Mouse (Mus musculus): ENCODE results near the gene Gm20388. TPM values are rescaled to one million over a fixed set of nuclear protein-coding genes. Genes with fewer than 3 reads are reported as not detected.
A peak's percentile ranks its signal among the peaks of the same experiment; 100 is the strongest.

Gene Gm20388
- total and polyA plus RNA-seq, 2 experiments from 2014 or later, result 51.3 TPM; not detected in 1

- no peaks in the 10 kb centered on the region for H3K27me3 ChIP-seq (ENCODE audit: insufficient read depth, low read length)
- H3K4me2 ChIP-seq (ENCODE audit: low read depth), result no peak overlapping the region
- H3K4me3 ChIP-seq (ENCODE audit: low read depth, low read length), result no peak overlapping the region
- H3K9me3 ChIP-seq (ENCODE audit: low read length), result no peaks in the 10 kb centered on the region
- H3K9ac ChIP-seq, result no peak overlapping the region
- TF ChIP-seq CTCF (IDR thresholded peaks at IDR 0.05; ENCODE audit: low read depth), result no peak
- peaks cover under 1% of the 10 kb centered on the region; the same call in 1 of the 2 replicates for H3K4me1 ChIP-seq (ENCODE audit: insufficient read depth)
- H3K36me3 ChIP-seq (ENCODE audit: insufficient read depth), result peaks cover 45% of the 10 kb centered on the region
- no peak overlapping the region for H3K27ac ChIP-seq (ENCODE audit: low read depth, low read length)
- WGBS, result 86% methylated on average over 6 of the region's 6 CpGs
- DNase-seq, result no peak
- ATAC-seq, result no peak
Measured at GRCm38 (mm10) chr8:122469407-122469806, 2558.8 kb downstream of the Gm20388 start.

GRCm38 (mm10) chr8:122469965-122470364, 2559.3 kb downstream of the Gm20388 start:
- TF ChIP-seq CTCF (IDR thresholded peaks at IDR 0.05; ENCODE audit: low read depth), result no peak
- H3K9me3 ChIP-seq (ENCODE audit: low read length), result no peaks in the 10 kb centered on the region
- peaks cover 6% of the 10 kb centered on the region; the same call in 1 of the 2 replicates for H3K4me1 ChIP-seq (ENCODE audit: insufficient read depth)
- no peak overlapping the region for H3K4me3 ChIP-seq (ENCODE audit: low read depth, low read length)
- H3K9ac ChIP-seq, result no peak overlapping the region
- no peaks in the 10 kb centered on the region for H3K27me3 ChIP-seq (ENCODE audit: insufficient read depth, low read length)
- no peak for DNase-seq
- H3K4me2 ChIP-seq (ENCODE audit: low read depth), result no peak overlapping the region
- WGBS, result 87% methylated on average over 10 of the region's 10 CpGs
- peaks cover 45% of the 10 kb centered on the region for H3K36me3 ChIP-seq (ENCODE audit: insufficient read depth)
- H3K27ac ChIP-seq (ENCODE audit: low read depth, low read length), result no peak overlapping the region
- no peak for ATAC-seq

- Histone ChIP-seq H3K4me3 (ENCODE audit: low read depth, low read length) (no peak overlapping the region), H3K36me3 (ENCODE audit: insufficient read depth) (peaks cover 45% of the 10 kb centered on the region), H3K27ac (ENCODE audit: low read depth, low read length) (no peak overlapping the region), H3K4me2 (ENCODE audit: low read depth) (no peak overlapping the region), H3K9me3 (ENCODE audit: low read length) (no peaks in the 10 kb centered on the region), H3K4me1 (ENCODE audit: insufficient read depth) (peaks cover 8% of the 10 kb centered on the region; the same call in 1 of the 2 replicates), H3K9ac (no peak overlapping the region), H3K27me3 (ENCODE audit: insufficient read depth, low read length) (no peaks in the 10 kb centered on the region)
- TF ChIP-seq CTCF (IDR thresholded peaks at IDR 0.05; ENCODE audit: low read depth), result no peak
- 81% methylated on average over 5 of the region's 5 CpGs for WGBS
- DNase-seq (no peak), ATAC-seq (no peak)
Measured at GRCm38 (mm10) chr8:122470691-122471090, 2560.1 kb downstream of the Gm20388 start.

- no peak for ATAC-seq
Measured at GRCm38 (mm10) chr8:122473911-122474421, 2563.3 kb downstream of the Gm20388 start.

GRCm38 (mm10) chr8:122474951-122475560, 2564.4 kb downstream of the Gm20388 start:
- DNase-seq, result no peak
- H3K4me3 ChIP-seq (ENCODE audit: low read depth, low read length), result peak overlapping the region; percentile 93

More at GRCm38 (mm10) chr8:122473911-122474421, 2563.3 kb downstream of the Gm20388 start:
- 84% methylated on average over 8 of the region's 8 CpGs for WGBS
- no peak for DNase-seq
- Histone ChIP-seq H3K9ac (no peak overlapping the region), H3K9me3 (ENCODE audit: low read length) (no peaks in the 10 kb centered on the region), H3K27ac (ENCODE audit: low read depth, low read length) (no peak overlapping the region), H3K4me3 (ENCODE audit: low read depth, low read length) (no peak overlapping the region), H3K36me3 (ENCODE audit: insufficient read depth) (peaks cover 32% of the 10 kb centered on the region), H3K27me3 (ENCODE audit: insufficient read depth, low read length) (no peaks in the 10 kb centered on the region), H3K4me1 (ENCODE audit: insufficient read depth) (peaks cover 16% of the 10 kb centered on the region; the same call in 1 of the 2 replicates), H3K4me2 (ENCODE audit: low read depth) (no peak overlapping the region)
- no peak for TF ChIP-seq CTCF (IDR thresholded peaks at IDR 0.05; ENCODE audit: low read depth)

GRCm38 (mm10) chr8:122475580-122476320, 2565.1 kb downstream of the Gm20388 start, which contains the start of the genes Rnf166 and Ctu2:
Gene Rnf166 (minus strand): TSS chr8:122476064.
Gene Ctu2 (plus strand): TSS chr8:122476143.
- DNase-seq, result peak; percentile 96
- H3K9me3 ChIP-seq (ENCODE audit: low read length), result no peaks in the 10 kb centered on the region
- peak; percentile 97 for ATAC-seq
- H3K27me3 ChIP-seq (ENCODE audit: insufficient read depth, low read length), result no peaks in the 10 kb centered on the region
- H3K4me1 ChIP-seq (ENCODE audit: insufficient read depth), result peaks cover 16% of the 10 kb centered on the region; the same call in 1 of the 2 replicates
- WGBS, result 3% methylated on average over 92 of the region's 103 CpGs
- H3K27ac ChIP-seq (ENCODE audit: low read depth, low read length), result peak within 1 kb of the TSS; percentile 72
- peak within 1 kb of the TSS; percentile 91 for H3K9ac ChIP-seq
- TF ChIP-seq CTCF (IDR thresholded peaks at IDR 0.05; ENCODE audit: low read depth), result no peak
- H3K36me3 ChIP-seq (ENCODE audit: insufficient read depth), result peaks cover 45% of the 10 kb centered on the region
- H3K4me2 ChIP-seq (ENCODE audit: low read depth), result peak within 1 kb of the TSS; percentile 89
- peak within 1 kb of the TSS; percentile 93 for H3K4me3 ChIP-seq (ENCODE audit: low read depth, low read length)

More at GRCm38 (mm10) chr8:122474951-122475560, 2564.4 kb downstream of the Gm20388 start:
- Histone ChIP-seq H3K9ac (peak overlapping the region; percentile 91), H3K4me1 (ENCODE audit: insufficient read depth) (peaks cover 16% of the 10 kb centered on the region; the same call in 1 of the 2 replicates), H3K4me2 (ENCODE audit: low read depth) (peak overlapping the region; percentile 89), H3K9me3 (ENCODE audit: low read length) (no peaks in the 10 kb centered on the region), H3K36me3 (ENCODE audit: insufficient read depth) (peaks cover 43% of the 10 kb centered on the region), H3K27ac (ENCODE audit: low read depth, low read length) (peak overlapping the region; percentile 72; the same call in 1 of the 2 replicates), H3K27me3 (ENCODE audit: insufficient read depth, low read length) (no peaks in the 10 kb centered on the region)
- no peak for TF ChIP-seq CTCF (IDR thresholded peaks at IDR 0.05; ENCODE audit: low read depth)
- no peak for ATAC-seq
- WGBS, result 13% methylated on average over 16 of the region's 16 CpGs

Measured in forebrain, postnatal 0 days (tissue).